Mouse (Mus musculus) hindbrain, embryonic 13.5 days (tissue): Measurements from ENCODE around the gene Atxn1. TPM values are rescaled to one million over a fixed set of nuclear protein-coding genes. Genes with fewer than 3 reads are reported as not detected.

Experiments
- ATAC-seq: fragments of 200-750 bp; cut with Nextera tagmentation; 2 replicates; pipeline ENCODE4 v1.8.0; 2017; ENCODE audit warnings: moderate TSS enrichment; ENCODE audit not compliant: low FRiP score
- H3K27ac ChIP-seq: fragments of 300-500 bp; sonication (generic); 2 replicates; pipeline ENCODE4 v1.5.1; 2015; ENCODE audit warnings: inconsistent platforms, mild to moderate bottlenecking, moderate library complexity
- H3K27me3 ChIP-seq: fragments of 300-500 bp; sonication (generic); 2 replicates; pipeline ENCODE4 v1.6.1; 2015; ENCODE audit warnings: mild to moderate bottlenecking, inconsistent platforms
- H3K36me3 ChIP-seq: fragments of 300-500 bp; sonication (generic); 2 replicates; pipeline ENCODE4 v1.6.1; 2015; ENCODE audit warnings: mild to moderate bottlenecking, inconsistent platforms
- H3K4me1 ChIP-seq: fragments of 300-500 bp; sonication (generic); replicated peaks from 2 replicates; pipeline ENCODE4 v1.6.1; 2015; ENCODE audit warnings: inconsistent platforms
- H3K4me2 ChIP-seq: fragments of 300-500 bp; sonication (generic); 2 replicates; pipeline ENCODE4 v1.6.1; 2015; ENCODE audit warnings: inconsistent platforms, mild to moderate bottlenecking, moderate library complexity
- H3K4me3 ChIP-seq: fragments of 300-500 bp; sonication (generic); 2 replicates; pipeline ENCODE4 v1.5.1; 2015; ENCODE audit warnings: mild to moderate bottlenecking, inconsistent platforms
- H3K9ac ChIP-seq: fragments of 300-500 bp; sonication (generic); 2 replicates; pipeline ENCODE4 v1.6.1; 2015; ENCODE audit warnings: mild to moderate bottlenecking, inconsistent platforms
- H3K9me3 ChIP-seq: fragments of 300-500 bp; sonication (generic); 2 replicates; pipeline ENCODE4 v1.6.1; 2016; ENCODE audit warnings: inconsistent platforms
- WGBS: fragments of 180-500 bp; shearing (Covaris S2); methylation state at CpG from one replicate; pipeline ENCODE4 v1.1.7; 2015; 5-methylcytosine and 5-hydroxymethylcytosine counted together
- polyA plus RNA-seq: library from polyadenylated mRNA; unstranded; fragments of >200 nt; fragmentation: Nextera tagmentation; extraction: Ambion mirVana; gene quantifications from 2 replicates; pipeline ENCODE4 v1.2.1, GENCODE M21; 2015

Atxn1 gene
- polyA plus RNA-seq, 1 experiment from 2014 or later = 8.1 TPM

DNA sequence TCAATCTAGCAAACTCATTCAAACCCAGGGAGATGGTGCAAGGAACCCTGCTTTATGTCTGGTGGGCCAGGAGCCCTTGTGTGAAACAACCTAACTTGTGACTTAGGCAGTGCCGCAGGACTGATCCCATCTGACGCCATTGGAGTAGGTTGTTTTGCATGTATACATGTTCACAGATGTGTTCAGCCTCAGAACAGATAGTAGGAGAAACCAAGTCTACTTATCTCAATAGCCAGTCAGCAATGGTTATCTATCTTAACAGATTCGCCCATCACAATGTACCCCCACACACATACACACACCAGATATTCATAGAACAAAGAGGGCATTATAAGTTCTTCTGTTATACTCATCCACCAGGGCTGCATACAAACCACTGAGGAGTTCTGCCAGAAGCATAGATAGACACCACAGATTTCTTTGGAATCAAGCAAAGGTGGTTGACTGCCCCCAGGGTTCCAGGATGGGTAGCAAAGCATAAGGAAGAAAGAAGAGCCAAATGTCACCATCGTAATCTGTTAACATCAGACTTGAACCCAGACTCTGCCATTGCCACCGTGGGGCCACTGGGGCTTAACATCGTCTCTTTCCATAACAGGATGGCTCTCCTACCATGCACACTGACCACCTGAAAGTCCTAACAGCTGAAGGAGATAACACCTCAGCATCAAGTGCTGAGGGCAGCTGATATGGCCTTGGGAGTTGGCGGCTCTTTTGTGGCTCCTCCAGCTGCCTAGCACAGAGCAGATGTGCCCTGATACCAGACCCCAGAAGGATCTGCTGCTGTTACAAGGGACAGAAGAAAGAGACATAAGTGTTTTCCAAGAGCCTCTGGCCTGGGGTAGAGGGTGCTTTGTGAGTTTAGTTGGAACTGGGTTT lies 115.4 kb downstream of the Atxn1 start:
- ATAC-seq = no peak
- Histone ChIP-seq H3K9ac (no peak overlapping the region), H3K9me3 (no peaks in the 10 kb centered on the region), H3K4me3 (no peak overlapping the region), H3K27ac (no peak overlapping the region), H3K36me3 (no peaks in the 10 kb centered on the region; the same call in 1 of the 2 replicates), H3K27me3 (no peaks in the 10 kb centered on the region), H3K4me2 (no peak overlapping the region), H3K4me1 (peaks cover 3% of the 10 kb centered on the region; the same call in 1 of the 2 replicates)
- 90% methylated on average over 7 of the region's 7 CpGs for WGBS

DNA sequence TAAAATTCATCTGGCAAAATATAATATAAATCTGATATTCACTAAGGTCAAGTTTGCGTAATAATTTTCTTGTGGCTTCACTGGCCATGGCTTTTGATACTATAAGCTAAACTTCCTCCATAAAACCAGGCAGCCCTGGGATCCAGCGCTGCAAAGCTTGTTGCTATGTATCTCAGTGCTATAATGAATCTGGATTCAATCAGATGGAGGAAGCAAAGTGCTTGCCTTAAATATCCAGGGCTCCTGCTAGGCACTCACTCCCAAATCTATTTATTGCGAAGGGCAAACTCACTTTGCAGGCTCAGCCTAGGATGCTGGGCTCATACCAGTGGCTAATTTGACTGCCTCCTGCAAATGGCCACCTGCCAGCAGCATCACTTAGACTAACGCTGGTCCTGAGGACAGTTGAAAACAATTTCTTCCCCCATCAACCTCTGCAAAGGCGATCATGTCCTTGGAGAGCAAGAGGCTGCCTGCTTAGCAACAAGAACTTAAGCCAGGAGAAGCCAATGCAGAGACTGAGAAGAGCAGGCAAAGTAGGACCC lies 122.2 kb downstream of the Atxn1 start:
- Histone ChIP-seq H3K27ac (no peak overlapping the region), H3K9ac (no peak overlapping the region), H3K27me3 (no peaks in the 10 kb centered on the region), H3K4me1 (no peaks in the 10 kb centered on the region), H3K4me2 (no peak overlapping the region), H3K9me3 (no peaks in the 10 kb centered on the region), H3K36me3 (no peaks in the 10 kb centered on the region), H3K4me3 (no peak overlapping the region)
- 77% methylated on average over 5 of the region's 5 CpGs for WGBS
- ATAC-seq = no peak

DNA sequence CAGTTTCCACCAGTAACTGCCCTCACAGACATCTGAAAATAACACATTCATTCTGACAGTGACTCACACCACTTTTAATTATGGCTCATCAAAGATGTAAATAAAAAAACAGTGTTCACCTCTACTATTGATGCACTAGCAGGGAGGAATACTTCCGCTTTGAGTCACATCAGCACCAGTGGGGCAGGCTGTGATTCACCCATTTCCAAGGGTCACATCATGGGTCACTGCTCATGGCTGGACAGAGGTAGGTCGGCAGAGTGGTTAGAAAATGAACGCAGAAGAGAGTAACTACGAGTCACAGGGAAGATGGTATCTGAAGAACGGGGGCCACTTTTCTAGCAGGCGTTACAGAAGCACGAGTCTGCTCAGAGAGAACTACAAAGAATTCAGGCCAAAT lies 124.9 kb downstream of the Atxn1 start:
- Histone ChIP-seq H3K4me3 (no peak overlapping the region), H3K4me1 (no peaks in the 10 kb centered on the region; the same call in 1 of the 2 replicates), H3K9me3 (no peaks in the 10 kb centered on the region), H3K27ac (no peak overlapping the region), H3K4me2 (no peak overlapping the region), H3K27me3 (no peaks in the 10 kb centered on the region), H3K9ac (no peak overlapping the region), H3K36me3 (no peaks in the 10 kb centered on the region)
- no peak for ATAC-seq
- 59% methylated on average over 7 of the region's 7 CpGs for WGBS

DNA sequence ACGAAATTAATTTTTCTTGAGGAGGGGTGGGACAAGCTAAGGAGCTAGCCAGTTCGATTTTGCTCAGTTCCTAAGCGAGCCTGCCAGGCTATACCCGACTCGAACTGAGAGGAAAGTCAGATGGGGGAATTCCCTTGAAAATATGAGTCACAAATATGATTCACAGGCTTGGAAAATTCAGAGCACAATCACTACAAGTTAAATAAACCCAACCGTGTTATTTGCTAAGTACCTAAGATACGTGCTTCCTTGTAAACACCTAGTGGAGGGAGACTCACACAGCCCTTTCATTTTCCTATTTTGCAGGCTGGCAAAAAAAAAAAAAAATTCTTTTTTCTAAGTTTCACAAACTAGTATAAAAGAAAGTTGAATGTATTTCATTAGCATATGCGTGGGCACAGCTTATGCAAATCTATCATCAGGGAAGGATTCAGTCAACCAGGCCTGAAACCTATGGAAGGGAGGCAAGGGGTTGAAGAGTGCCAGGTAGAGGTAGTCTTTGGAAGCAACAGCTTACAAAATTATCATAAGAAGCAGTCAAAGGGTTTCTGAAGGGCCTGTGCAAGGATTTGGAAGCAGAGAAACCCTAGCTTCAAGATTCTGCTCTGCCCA lies 127.1 kb downstream of the Atxn1 start:
- H3K4me3 ChIP-seq = no peak overlapping the region
- H3K36me3 ChIP-seq = no peaks in the 10 kb centered on the region
- H3K4me2 ChIP-seq = no peak overlapping the region
- H3K4me1 ChIP-seq = no peaks in the 10 kb centered on the region; the same call in 1 of the 2 replicates
- H3K27ac ChIP-seq = no peak overlapping the region
- H3K9me3 ChIP-seq = no peaks in the 10 kb centered on the region
- no peak for ATAC-seq
- no peak overlapping the region for H3K9ac ChIP-seq
- H3K27me3 ChIP-seq = no peaks in the 10 kb centered on the region
- WGBS = 89% methylated on average over 8 of the region's 8 CpGs

DNA sequence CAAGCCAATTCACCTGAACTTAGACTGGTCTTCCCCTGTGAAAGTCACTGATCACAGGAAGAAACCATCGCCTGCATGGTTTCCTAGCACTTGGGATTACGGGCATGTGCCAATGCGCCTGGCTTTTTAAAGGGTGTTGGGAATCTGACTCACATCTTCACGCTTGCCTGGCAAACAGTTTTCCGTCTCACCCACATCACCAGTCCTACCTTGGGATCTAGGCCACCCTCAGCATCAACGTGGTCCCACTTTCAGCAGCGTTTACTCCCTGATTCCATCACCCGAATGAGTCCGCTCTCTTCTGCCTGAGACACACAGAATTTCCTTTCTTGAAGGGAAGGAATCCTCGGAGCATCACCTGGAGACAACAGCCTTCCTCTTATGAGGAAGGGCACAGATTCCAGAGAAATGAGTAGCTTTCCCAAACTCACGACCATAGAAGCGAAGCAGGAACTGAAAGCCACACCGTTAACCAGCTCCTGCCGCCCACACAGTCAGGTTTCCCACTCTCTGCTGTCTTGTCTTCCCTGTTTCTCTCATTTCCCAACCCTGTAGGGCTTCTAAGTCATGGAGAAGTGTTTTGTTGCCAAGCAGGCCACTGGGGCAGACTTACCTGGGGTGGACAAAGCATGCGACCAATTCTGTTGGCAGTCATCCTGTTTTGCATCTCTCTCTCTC lies 128.3 kb downstream of the Atxn1 start:
- Histone ChIP-seq H3K27ac (no peak overlapping the region), H3K9me3 (no peaks in the 10 kb centered on the region), H3K4me3 (no peak overlapping the region), H3K4me2 (no peak overlapping the region), H3K36me3 (no peaks in the 10 kb centered on the region), H3K9ac (no peak overlapping the region), H3K27me3 (no peaks in the 10 kb centered on the region), H3K4me1 (no peaks in the 10 kb centered on the region; the same call in 1 of the 2 replicates)
- ATAC-seq = no peak
- WGBS = 91% methylated on average over 15 of the region's 15 CpGs

DNA sequence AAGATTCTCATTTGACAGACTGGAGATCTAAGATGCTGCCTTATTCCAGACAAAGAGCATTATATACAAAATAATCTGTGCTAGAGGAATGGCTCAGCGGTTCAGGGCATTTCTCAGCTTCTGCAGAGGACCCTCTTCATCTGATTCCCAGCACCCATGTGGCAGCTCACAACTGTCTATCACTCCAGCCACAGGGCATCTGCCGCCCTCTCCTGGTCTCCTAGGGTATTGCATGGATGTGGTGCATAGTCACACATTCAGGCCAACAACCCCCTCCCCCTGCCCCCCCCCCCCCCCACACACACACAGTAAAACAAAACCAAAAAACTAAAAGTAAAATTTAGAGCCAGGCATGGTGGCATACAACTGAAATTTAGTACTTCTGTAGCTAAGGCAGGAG lies 130.5 kb downstream of the Atxn1 start:
- Histone ChIP-seq H3K4me3 (no peak overlapping the region), H3K27me3 (no peaks in the 10 kb centered on the region), H3K9me3 (no peaks in the 10 kb centered on the region), H3K4me1 (no peaks in the 10 kb centered on the region; the same call in 1 of the 2 replicates), H3K27ac (no peak overlapping the region), H3K36me3 (no peaks in the 10 kb centered on the region), H3K9ac (no peak overlapping the region), H3K4me2 (no peak overlapping the region)
- no peak for ATAC-seq
- WGBS = 85% methylated on average over 2 of the region's 2 CpGs

DNA sequence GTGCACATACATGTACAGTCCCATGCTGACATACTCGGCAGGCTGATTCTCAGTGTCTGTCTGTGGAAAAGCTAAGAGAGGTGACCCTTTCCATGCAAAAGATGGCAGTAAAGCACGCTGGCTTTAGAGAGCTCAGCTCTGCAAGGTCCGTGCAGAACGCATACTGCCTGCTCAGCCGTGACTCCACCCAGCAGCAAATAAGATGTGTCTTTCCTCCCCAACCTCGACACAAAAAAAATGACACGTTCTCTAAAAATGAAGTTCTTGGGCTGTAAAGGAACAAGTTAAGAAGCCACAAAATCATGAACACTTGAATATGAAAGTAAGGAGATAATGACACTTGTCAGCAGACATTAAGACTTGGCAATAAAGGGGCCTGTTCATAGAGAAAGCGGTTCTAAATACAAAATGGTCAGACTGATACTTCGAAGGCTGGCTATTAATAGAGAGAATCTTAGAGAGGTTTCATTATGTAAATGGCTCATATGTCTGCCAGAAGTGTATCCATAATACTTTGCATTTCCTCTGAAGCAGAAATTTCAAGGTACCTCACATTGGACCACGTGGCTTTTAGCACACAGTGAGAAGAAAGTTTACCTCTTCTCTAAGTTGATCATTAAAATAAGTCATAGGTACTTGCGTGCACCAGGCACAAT lies 132.0 kb downstream of the Atxn1 start:
- no peak overlapping the region for H3K4me3 ChIP-seq
- 85% methylated on average over 11 of the region's 11 CpGs for WGBS
- ATAC-seq = no peak

DNA sequence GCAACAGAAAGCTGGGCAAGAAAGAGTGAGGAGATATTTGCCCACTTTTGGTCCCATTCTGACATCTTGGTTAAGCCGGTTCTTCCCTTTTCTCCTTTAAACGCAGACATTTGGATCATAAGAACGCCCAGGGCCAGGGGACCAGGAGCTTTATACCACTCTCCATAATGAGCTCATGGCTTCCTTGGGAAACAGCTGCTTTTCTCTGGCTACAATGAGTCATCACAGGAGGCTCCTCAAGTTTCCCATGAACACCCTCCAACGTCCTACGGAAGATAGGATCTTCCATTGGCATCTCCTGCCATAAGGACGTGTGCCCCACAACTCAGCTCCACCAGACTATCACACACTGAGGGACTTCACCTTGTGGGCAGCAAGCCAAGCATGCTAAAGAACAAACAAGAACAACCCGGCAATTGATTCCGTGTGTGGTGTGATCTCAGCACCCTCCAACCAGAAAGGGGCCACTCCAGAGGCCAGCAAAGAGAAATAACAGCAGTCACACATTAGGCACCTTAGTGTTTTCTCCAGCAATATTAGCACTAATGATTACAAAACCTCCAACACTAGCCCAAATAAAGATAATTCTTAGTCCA lies 135.4 kb downstream of the Atxn1 start:
- 95% methylated on average over 8 of the region's 8 CpGs for WGBS
- Histone ChIP-seq H3K36me3 (peaks cover 5% of the 10 kb centered on the region; the same call in 1 of the 2 replicates), H3K4me1 (peaks cover 6% of the 10 kb centered on the region), H3K9ac (no peak overlapping the region), H3K4me2 (no peak overlapping the region), H3K9me3 (no peaks in the 10 kb centered on the region), H3K4me3 (no peak overlapping the region), H3K27me3 (no peaks in the 10 kb centered on the region), H3K27ac (no peak overlapping the region)
- ATAC-seq = no peak

More for the DNA sequence above, 132.0 kb downstream of the Atxn1 start:
- H3K4me2 ChIP-seq = no peak overlapping the region
- H3K27me3 ChIP-seq = no peaks in the 10 kb centered on the region
- no peaks in the 10 kb centered on the region for H3K36me3 ChIP-seq
- H3K4me1 ChIP-seq = no peaks in the 10 kb centered on the region; the same call in 1 of the 2 replicates
- H3K27ac ChIP-seq = no peak overlapping the region
- H3K9me3 ChIP-seq = no peaks in the 10 kb centered on the region
- H3K9ac ChIP-seq = no peak overlapping the region

DNA sequence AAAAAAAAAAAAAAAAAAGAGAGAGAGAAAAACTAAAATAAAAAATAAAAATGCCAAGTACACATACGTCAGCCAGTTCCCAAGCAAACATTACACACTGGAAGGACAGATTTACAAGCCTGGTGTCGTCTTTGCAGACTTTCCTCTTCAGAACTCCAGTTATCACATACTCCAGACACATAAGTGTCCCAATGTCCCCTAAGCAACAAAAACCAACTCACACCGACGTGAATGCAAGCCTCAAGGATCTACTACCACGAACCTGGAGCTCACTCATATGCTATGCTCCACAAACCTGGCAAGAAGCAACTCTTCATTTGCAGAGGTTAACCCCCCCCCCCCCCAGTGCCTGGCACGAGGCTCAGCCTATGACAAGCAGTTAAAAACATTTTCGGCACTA lies 136.8 kb downstream of the Atxn1 start:
- Histone ChIP-seq H3K4me1 (peaks cover 6% of the 10 kb centered on the region), H3K9ac (no peak overlapping the region), H3K9me3 (no peaks in the 10 kb centered on the region), H3K36me3 (peaks cover 5% of the 10 kb centered on the region; the same call in 1 of the 2 replicates), H3K4me2 (no peak overlapping the region), H3K27ac (no peak overlapping the region), H3K4me3 (no peak overlapping the region), H3K27me3 (no peaks in the 10 kb centered on the region)
- ATAC-seq = no peak
- WGBS = 87% methylated on average over 7 of the region's 7 CpGs

DNA sequence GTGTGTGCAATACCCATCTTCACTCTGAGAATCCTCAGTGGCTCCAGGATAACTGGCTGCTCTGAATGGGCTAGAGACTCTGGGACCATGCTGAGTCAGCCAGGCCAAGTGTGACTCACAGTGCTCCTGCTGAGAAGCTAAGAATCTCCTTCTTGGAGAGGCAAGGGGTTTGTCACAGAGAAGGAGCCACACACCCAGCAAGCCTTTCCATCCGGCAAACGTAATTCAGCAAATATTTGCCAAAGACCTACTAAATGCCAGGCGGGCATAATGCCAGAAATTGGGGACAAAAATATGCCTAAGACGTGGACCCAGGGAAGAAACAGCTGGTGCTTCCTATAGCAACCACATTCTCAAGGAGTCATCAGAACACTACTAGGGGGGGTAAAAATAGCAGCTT lies 137.2 kb downstream of the Atxn1 start:
- ATAC-seq = no peak; the same call in 1 of the 2 replicates

DNA sequence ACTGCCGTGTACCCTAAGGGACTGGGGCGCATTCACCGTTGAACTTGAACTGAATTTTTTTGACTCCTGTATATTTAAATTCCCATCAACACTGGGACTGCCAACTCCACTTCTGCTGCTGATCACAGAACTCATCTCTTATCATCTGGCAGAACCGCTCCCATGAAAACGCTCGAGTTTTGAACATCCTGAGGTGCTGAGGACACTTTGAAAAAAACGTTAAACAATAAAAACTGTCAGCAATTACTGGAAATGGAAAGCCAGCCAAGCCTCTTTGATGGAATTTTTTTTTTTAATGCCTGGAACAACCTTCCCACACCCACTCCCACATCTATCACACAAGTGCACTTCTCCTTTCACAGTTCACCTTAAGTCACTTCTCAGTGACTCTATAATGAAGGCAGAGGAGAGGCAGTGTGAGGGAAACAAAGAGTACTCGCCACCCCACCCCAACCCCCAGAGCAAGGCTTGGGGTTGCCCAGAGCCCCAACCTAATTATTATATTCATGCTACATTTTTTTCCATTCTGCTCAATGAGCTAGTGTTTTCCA lies 137.7 kb downstream of the Atxn1 start:
- Histone ChIP-seq H3K4me1 (peaks cover 6% of the 10 kb centered on the region), H3K9ac (no peak overlapping the region), H3K4me3 (no peak overlapping the region), H3K27ac (no peak overlapping the region), H3K27me3 (no peaks in the 10 kb centered on the region), H3K9me3 (no peaks in the 10 kb centered on the region), H3K4me2 (no peak overlapping the region), H3K36me3 (peaks cover 5% of the 10 kb centered on the region; the same call in 1 of the 2 replicates)
- 87% methylated on average over 8 of the region's 8 CpGs for WGBS
- no peak for ATAC-seq

More for the DNA sequence above, 137.2 kb downstream of the Atxn1 start:
- Histone ChIP-seq H3K4me1 (peaks cover 6% of the 10 kb centered on the region), H3K27ac (no peak overlapping the region), H3K9ac (no peak overlapping the region), H3K27me3 (no peaks in the 10 kb centered on the region), H3K4me2 (no peak overlapping the region), H3K36me3 (peaks cover 5% of the 10 kb centered on the region; the same call in 1 of the 2 replicates), H3K4me3 (no peak overlapping the region), H3K9me3 (no peaks in the 10 kb centered on the region)
- WGBS = 57% methylated on average over 4 of the region's 4 CpGs
